In genomic region chr5:65592421-65592820, GRCm38 (mm10) we compare ENCODE assay signal across 33 mouse cellular contexts.
"Had no signal": no experiment of that assay in that cellular context is flagged by ENCODE, and none has a peak within 500 bp of the region (broad histone marks: within the 10 kb centered on the region; RNA-seq: fewer than 3 reads in every experiment).

No protein-coding gene starts in this region.

- ATAC-seq: hindbrain, embryonic 16.5 days; hindbrain, postnatal 0 days; inflammation-experienced regulatory T-cells, adult 6 months; intestine, embryonic 15.5 days; intestine, embryonic 16.5 days; intestine, postnatal 0 days had no signal

- H3K9me3 ChIP-seq: heart, embryonic 10.5 days; heart, embryonic 13.5 days; heart, embryonic 15.5 days; hindbrain, embryonic 10.5 days; hindbrain, embryonic 13.5 days; hindbrain, embryonic 15.5 days; intestine, embryonic 15.5 days; kidney, embryonic 15.5 days had no signal

- H3K4me3 ChIP-seq: heart, embryonic 10.5 days; heart, embryonic 13.5 days; heart, embryonic 15.5 days; hindbrain, embryonic 10.5 days; hindbrain, embryonic 13.5 days; hindbrain, embryonic 15.5 days; intestine, embryonic 15.5 days; kidney, embryonic 15.5 days; layer of hippocampus, adult 2 months; left cerebral cortex, adult 2 months had no signal

- H3K4me1 ChIP-seq: heart, embryonic 10.5 days; hindbrain, embryonic 10.5 days; hindbrain, embryonic 13.5 days; hindbrain, embryonic 15.5 days; intestine, embryonic 15.5 days; kidney, embryonic 15.5 days had no signal

- H3K27me3 ChIP-seq: heart, embryonic 13.5 days; heart, embryonic 15.5 days; hindbrain, embryonic 13.5 days; hindbrain, embryonic 15.5 days; intestine, embryonic 15.5 days; kidney, embryonic 15.5 days had no signal

- H3K36me3 ChIP-seq: intestine, embryonic 15.5 days had no signal

- H3K27ac ChIP-seq: heart, embryonic 10.5 days; heart, embryonic 13.5 days; heart, embryonic 15.5 days; hindbrain, embryonic 10.5 days; hindbrain, embryonic 13.5 days; hindbrain, embryonic 14.5 days; hindbrain, embryonic 15.5 days; hindbrain, postnatal 0 days; intestine, embryonic 15.5 days; kidney, embryonic 15.5 days; kidney, postnatal 0 days; layer of hippocampus, adult 2 months; left cerebral cortex, adult 2 months had no signal

- H3K4me2 ChIP-seq: heart, embryonic 11.5 days; heart, embryonic 13.5 days; heart, embryonic 15.5 days; hindbrain, embryonic 13.5 days; hindbrain, embryonic 14.5 days; hindbrain, embryonic 15.5 days; intestine, embryonic 15.5 days; kidney, embryonic 15.5 days had no signal

- DNase-seq: heart, postnatal 10 days; heart, postnatal 14 days; heart, postnatal 4 days; kidney, adult 11 months; kidney, adult 18-20 months; kidney, adult 2 months; kidney, adult 8-10 months; kidney, adult 9 months; kidney, postnatal 10 days; kidney, postnatal 14 days; kidney, postnatal 25 days; kidney, postnatal 36 days; kidney, postnatal 4 days; layer of hippocampus, adult 9-11 months; layer of hippocampus, postnatal 36 days had no signal

- H3K9ac ChIP-seq: heart, embryonic 13.5 days; heart, embryonic 15.5 days; hindbrain, embryonic 13.5 days; hindbrain, embryonic 14.5 days; hindbrain, embryonic 15.5 days; intestine, embryonic 15.5 days; kidney, embryonic 15.5 days had no signal
